Mouse (Mus musculus) stomach, postnatal 0 days (tissue): ENCODE data around the gene Ctnnbip1. TPM values are rescaled to one million over a fixed set of nuclear protein-coding genes. Genes with fewer than 3 reads are reported as not detected.

Experiments used
- ATAC-seq: fragments of 200-750 bp; cut with Nextera tagmentation; 2 replicates; pipeline ENCODE4 v1.8.0; 2017; ENCODE audit not compliant: low FRiP score, low TSS enrichment
- DNase-seq: peaks from one replicate; pipeline ENCODE4 v3.0.0-alpha.2; 2016; ENCODE audit warnings: low spot score
- H3K27ac ChIP-seq: fragments of 300-500 bp; sonication (generic); replicated peaks from 2 replicates; pipeline ENCODE4 v1.5.1; 2014; ENCODE audit warnings: mild to moderate bottlenecking, control low read depth
- H3K27me3 ChIP-seq: fragments of 300-500 bp; sonication (generic); 2 replicates; pipeline ENCODE4 v1.6.1; 2014; ENCODE audit warnings: low read length; ENCODE audit not compliant: control insufficient read depth, insufficient read depth
- H3K36me3 ChIP-seq: fragments of 300-500 bp; sonication (generic); 2 replicates; pipeline ENCODE4 v1.6.1; 2014; ENCODE audit warnings: low read length, mixed read lengths; ENCODE audit not compliant: control insufficient read depth, insufficient read depth
- H3K4me1 ChIP-seq: fragments of 300-500 bp; sonication (generic); replicated peaks from 2 replicates; pipeline ENCODE4 v1.6.1; 2014; ENCODE audit warnings: antibody characterized with exemption; ENCODE audit not compliant: control insufficient read depth, insufficient read depth
- H3K4me2 ChIP-seq: fragments of 300-500 bp; sonication (generic); replicated peaks from 2 replicates; pipeline ENCODE4 v1.6.1; 2014; ENCODE audit warnings: low read depth, mild to moderate bottlenecking, control low read depth, moderate library complexity
- H3K4me3 ChIP-seq: fragments of 300-500 bp; sonication (generic); 2 replicates; pipeline ENCODE4 v1.5.1; 2014; ENCODE audit warnings: low read depth, low read length, control low read depth
- H3K9ac ChIP-seq: fragments of 300-500 bp; sonication (generic); 2 replicates; pipeline ENCODE4 v1.6.1; 2014; ENCODE audit warnings: mild to moderate bottlenecking, low read length, control low read depth, mixed read lengths
- H3K9me3 ChIP-seq: fragments of 300-500 bp; sonication (generic); 2 replicates; pipeline ENCODE4 v1.6.1; 2016; ENCODE audit warnings: low read length; ENCODE audit not compliant: control insufficient read depth
- CTCF ChIP-seq: IDR thresholded peaks from 2 replicates; pipeline ENCODE4 v1.5.1; 2016; ENCODE audit warnings: antibody characterized with exemption, low read depth, mild to moderate bottlenecking, moderate library complexity
- EP300 ChIP-seq: optimal IDR thresholded peaks from 2 replicates; pipeline ENCODE3; 2016; ENCODE audit warnings: antibody characterized with exemption
- WGBS: fragments of 180-500 bp; shearing (Covaris S2); extraction: QIAGEN DNeasy Blood & Tissue Kit; methylation state at CpG from one replicate; pipeline ENCODE4 v1.1.7; 2014; 5-methylcytosine and 5-hydroxymethylcytosine counted together
- polyA plus RNA-seq: library from polyadenylated mRNA; unstranded; fragments of >200 nt; fragmentation: Nextera tagmentation; extraction: Ambion mirVana; gene quantifications from 2 replicates; pipeline ENCODE4 v1.2.1, GENCODE M21; 2015

Gene Ctnnbip1
- polyA plus RNA-seq, 1 experiment from 2014 or later, result 60.1 TPM

GRCm38 (mm10) chr4:149512072-149512471 is 6.0 kb upstream of the Ctnnbip1 start:
- Histone ChIP-seq H3K27ac (no peak overlapping the region), H3K27me3 (no peaks in the 10 kb centered on the region), H3K4me3 (no peak overlapping the region), H3K4me2 (no peak overlapping the region), H3K9ac (no peak overlapping the region), H3K36me3 (no peaks in the 10 kb centered on the region), H3K9me3 (no peaks in the 10 kb centered on the region), H3K4me1 (no peaks in the 10 kb centered on the region)
- ATAC-seq (no peak), DNase-seq (no peak)
- WGBS, result 64% methylated on average over 7 of the region's 7 CpGs
- TF ChIP-seq EP300 (no peak), CTCF (no peak)

GRCm38 (mm10) chr4:149515706-149516105 is 2.3 kb upstream of the Ctnnbip1 start:
- H3K27ac ChIP-seq, result no peak overlapping the region
- ATAC-seq, result no peak
- WGBS, result 85% methylated on average over 5 of the region's 5 CpGs

GRCm38 (mm10) chr4:149518351-149519220 is 550 bp downstream of the Ctnnbip1 start:
- peak; percentile 27 for DNase-seq
- WGBS, result 8% methylated on average over 14 of the region's 52 CpGs
- Histone ChIP-seq H3K4me2 (peak overlapping the region; percentile 91), H3K9me3 (no peaks in the 10 kb centered on the region), H3K36me3 (no peaks in the 10 kb centered on the region), H3K27ac (peak overlapping the region; percentile 84), H3K9ac (peak overlapping the region; percentile 89), H3K27me3 (no peaks in the 10 kb centered on the region), H3K4me1 (no peaks in the 10 kb centered on the region; the same call in 1 of the 2 replicates), H3K4me3 (peak overlapping the region; percentile 80)
- peak; percentile 7; the same call in 1 of the 2 replicates for ATAC-seq
- TF ChIP-seq EP300 (no peak), CTCF (no peak)

More at GRCm38 (mm10) chr4:149515706-149516105, 2.3 kb upstream of the Ctnnbip1 start:
- H3K27me3 ChIP-seq, result no peaks in the 10 kb centered on the region
- no peaks in the 10 kb centered on the region for H3K9me3 ChIP-seq
- TF ChIP-seq EP300, result no peak
- TF ChIP-seq CTCF, result no peak
- DNase-seq, result no peak
- H3K4me3 ChIP-seq, result no peak overlapping the region
- no peaks in the 10 kb centered on the region for H3K36me3 ChIP-seq
- H3K4me1 ChIP-seq, result no peaks in the 10 kb centered on the region; the same call in 1 of the 2 replicates
- no peak overlapping the region for H3K4me2 ChIP-seq
- no peak overlapping the region for H3K9ac ChIP-seq

- no peak overlapping the region for H3K9ac ChIP-seq
- DNase-seq, result no peak
- no peak overlapping the region for H3K4me2 ChIP-seq
- H3K27ac ChIP-seq, result no peak overlapping the region
- H3K4me1 ChIP-seq, result no peaks in the 10 kb centered on the region; the same call in 1 of the 2 replicates
- H3K9me3 ChIP-seq, result no peaks in the 10 kb centered on the region
- H3K27me3 ChIP-seq, result no peaks in the 10 kb centered on the region
- no peak for ATAC-seq
- no peaks in the 10 kb centered on the region for H3K36me3 ChIP-seq
- 75% methylated on average over 10 of the region's 10 CpGs for WGBS
- TF ChIP-seq CTCF (no peak), EP300 (no peak)
- no peak overlapping the region for H3K4me3 ChIP-seq
Observed at GRCm38 (mm10) chr4:149521258-149521657, 3.2 kb downstream of the Ctnnbip1 start.

GRCm38 (mm10) chr4:149523961-149524360 is 5.9 kb downstream of the Ctnnbip1 start:
- Histone ChIP-seq H3K9me3 (no peaks in the 10 kb centered on the region), H3K9ac (no peak overlapping the region), H3K27ac (no peak overlapping the region), H3K4me1 (peaks cover 3% of the 10 kb centered on the region; the same call in 1 of the 2 replicates), H3K4me3 (no peak overlapping the region), H3K36me3 (no peaks in the 10 kb centered on the region), H3K27me3 (no peaks in the 10 kb centered on the region), H3K4me2 (no peak overlapping the region)
- no peak for TF ChIP-seq EP300
- no peak for TF ChIP-seq CTCF
- DNase-seq, result no peak
- no peak for ATAC-seq
- WGBS, result 88% methylated on average over 6 of the region's 6 CpGs

GRCm38 (mm10) chr4:149525170-149525569 is 7.1 kb downstream of the Ctnnbip1 start:
- DNase-seq, result no peak
- H3K9me3 ChIP-seq, result no peaks in the 10 kb centered on the region
- 0 out of 2 replicates have a peak, but pooled peaks cover 3% of the 10 kb centered on the region for H3K4me1 ChIP-seq
- no peak for ATAC-seq
- H3K4me2 ChIP-seq, result no peak overlapping the region
- H3K4me3 ChIP-seq, result no peak overlapping the region
- H3K36me3 ChIP-seq, result no peaks in the 10 kb centered on the region
- no peak for TF ChIP-seq CTCF
- no peaks in the 10 kb centered on the region for H3K27me3 ChIP-seq
- H3K9ac ChIP-seq, result 0 out of 2 replicates have a peak overlapping the region, but pooled peaks have one; percentile 4
- no peak overlapping the region for H3K27ac ChIP-seq
- WGBS, result 87% methylated on average over 4 of the region's 4 CpGs
